25 mouse cellular contexts compared by ENCODE assay signal in genomic region chr15:25355339-25355738, GRCm38 (mm10). TPM values are rescaled to one million over a fixed set of nuclear protein-coding genes. Genes with fewer than 3 reads are reported as not detected.
A peak's percentile ranks its signal among the peaks of the same experiment; 100 is the strongest.
DNase-seq lines count a peak whose midpoint lies in the region; ATAC-seq lines count a peak whose summit lies in the region.
"Had no signal": no experiment of that assay in that cellular context is flagged by ENCODE, and none has a peak within 500 bp of the region (broad histone marks: within the 10 kb centered on the region; RNA-seq: fewer than 3 reads in every experiment).

No protein-coding gene starts in this region.

- H3K4me1 ChIP-seq in liver, embryonic 16.5 days (ENCODE audit: control insufficient read depth, low read depth, low read length) = no peaks in the 10 kb centered on the region
- H3K4me1 ChIP-seq in hindbrain, embryonic 16.5 days (ENCODE audit: control insufficient read depth, insufficient read depth, low read depth, low read length) = peaks cover 6% of the 10 kb centered on the region
- H3K4me1 ChIP-seq: heart, embryonic 13.5 days; stomach, embryonic 15.5 days had no signal

- no peak overlapping the region for H3K4me3 ChIP-seq in liver, embryonic 16.5 days (ENCODE audit: low read depth, low read length)
- H3K4me3 ChIP-seq in hindbrain, embryonic 16.5 days (ENCODE audit: low read length) = no peak overlapping the region
- H3K4me3 ChIP-seq: embryonic facial prominence, embryonic 10.5 days; heart, adult 2 months; heart, embryonic 13.5 days; hindbrain, embryonic 13.5 days; left cerebral cortex, adult 2 months; midbrain, embryonic 12.5 days; stomach, embryonic 15.5 days had no signal

- no peaks in the 10 kb centered on the region for H3K27me3 ChIP-seq in liver, embryonic 16.5 days (ENCODE audit: control insufficient read depth, insufficient read depth, low read depth, low read length)
- H3K27me3 ChIP-seq in hindbrain, embryonic 16.5 days (replicated peaks; ENCODE audit: control insufficient read depth, insufficient read depth, low read length) = no peaks in the 10 kb centered on the region
- H3K27me3 ChIP-seq: heart, embryonic 13.5 days; hindbrain, embryonic 13.5 days; midbrain, embryonic 12.5 days; stomach, embryonic 15.5 days had no signal

- 15% methylated on average over 5 of the region's 5 CpGs for WGBS in liver, embryonic 16.5 days (ENCODE audit: insufficient replicate concordance)
- 83% methylated on average over 5 of the region's 5 CpGs for WGBS in hindbrain, embryonic 16.5 days

- no peak overlapping the region for H3K27ac ChIP-seq in liver, embryonic 16.5 days (ENCODE audit: low read length)
- no peak overlapping the region for H3K27ac ChIP-seq in hindbrain, embryonic 16.5 days (ENCODE audit: low read depth, low read length)
- H3K27ac ChIP-seq: embryonic facial prominence, embryonic 10.5 days; heart, adult 2 months; heart, embryonic 13.5 days; hindbrain, embryonic 13.5 days; kidney, postnatal 0 days; left cerebral cortex, adult 2 months; midbrain, embryonic 12.5 days; stomach, embryonic 15.5 days had no signal

- H3K36me3 ChIP-seq in liver, embryonic 16.5 days (ENCODE audit: control insufficient read depth, insufficient read depth) = no peaks in the 10 kb centered on the region
- no peaks in the 10 kb centered on the region for H3K36me3 ChIP-seq in hindbrain, embryonic 16.5 days (ENCODE audit: control insufficient read depth, insufficient read depth, low read length)
- H3K36me3 ChIP-seq: embryonic facial prominence, embryonic 10.5 days; G1E; heart, embryonic 13.5 days; hindbrain, embryonic 13.5 days; midbrain, embryonic 12.5 days; stomach, embryonic 15.5 days had no signal

- no peak overlapping the region for H3K9ac ChIP-seq in liver, embryonic 16.5 days (ENCODE audit: low read depth, low read length)
- H3K9ac ChIP-seq in hindbrain, embryonic 16.5 days (ENCODE audit: low read depth, low read length) = no peak overlapping the region
- H3K9ac ChIP-seq: heart, embryonic 13.5 days; hindbrain, embryonic 13.5 days; midbrain, embryonic 12.5 days; stomach, embryonic 15.5 days had no signal

- DNase-seq in liver = no peak
- DNase-seq in layer of hippocampus, postnatal 36 days = no peak
- no peak for DNase-seq in spleen, postnatal 36 days (ENCODE audit: low spot score in 2 of 2)
- DNase-seq: adrenal gland, adult 8-10 months; cerebellum, adult 2 months; gastrocnemius, postnatal 25 days; heart, adult 2 months; heart, postnatal 14 days; kidney, adult 18-20 months; lung, adult 2 months; retina, postnatal 1 day had no signal

- H3K4me2 ChIP-seq in liver, embryonic 16.5 days (ENCODE audit: low read depth, low read length) = no peak overlapping the region
- H3K4me2 ChIP-seq in hindbrain, embryonic 16.5 days (ENCODE audit: low read length) = no peak overlapping the region
- H3K4me2 ChIP-seq: heart, embryonic 13.5 days; hindbrain, embryonic 13.5 days; midbrain, embryonic 12.5 days; stomach, embryonic 15.5 days had no signal

- peak; percentile 32; the same call in 1 of the 2 replicates for ATAC-seq in liver, embryonic 16.5 days (ENCODE audit: low read depth)
- ATAC-seq in common myeloid progenitor, adult 5-6 weeks (replicated peaks; ENCODE audit: low read depth, poor library complexity, severe bottlenecking) = peak; percentile 77
- peak; percentile 73 for ATAC-seq in megakaryocyte progenitor cell, adult 5-6 weeks (replicated peaks; ENCODE audit: poor library complexity)
- no peak for ATAC-seq in hindbrain, embryonic 16.5 days
- ATAC-seq: activated CD4-positive, CD25-positive, alpha-beta regulatory T cell, adult 4 months; inflammation-experienced regulatory T-cells, adult 6 months had no signal

- no peaks in the 10 kb centered on the region for H3K9me3 ChIP-seq in liver, embryonic 16.5 days (replicated peaks; ENCODE audit: control insufficient read depth, low read length)
- H3K9me3 ChIP-seq in hindbrain, embryonic 16.5 days (ENCODE audit: control insufficient read depth, low read length) = no peaks in the 10 kb centered on the region
- H3K9me3 ChIP-seq: embryonic facial prominence, embryonic 10.5 days; heart, embryonic 13.5 days; hindbrain, embryonic 13.5 days; midbrain, embryonic 12.5 days; stomach, embryonic 15.5 days had no signal

RNA-seq across cellular contexts. Expression of gene Basp1, which starts 58.2 kb away (rescaled TPM):
- 0.88 and 0.94 TPM in 2 replicates for polyA plus RNA-seq in liver, embryonic 16.5 days (2015; fragmentation: Nextera tagmentation; extraction: Ambion mirVana)
- total RNA-seq in common myeloid progenitor, adult 5-6 weeks (2017) = 18.6 and 22.4 TPM in 2 replicates
- total RNA-seq in megakaryocyte progenitor cell, adult 5-6 weeks (2015) = 3.8 and 5.3 TPM in 2 replicates
- total RNA-seq in megakaryocyte progenitor cell, adult 5-6 weeks (2017) = 3.0 and 4.7 TPM in 2 replicates
- 100 to 1,000 TPM; 596 to 663 TPM for total RNA-seq in layer of hippocampus, postnatal 36 days (2021)
- polyA plus RNA-seq in hindbrain, embryonic 16.5 days (2015; fragmentation: Nextera tagmentation; extraction: Ambion mirVana) = 148 and 150 TPM in 2 replicates
- total RNA-seq: G1E had no signal
- polyA plus RNA-seq: activated CD4-positive, CD25-positive, alpha-beta regulatory T cell, adult 4 months; G1E had no signal

Comparison
In these comparisons a context has a peak if more than half of its experiments do, and no peak if none do; other contexts are left out.
1. RNA of gene Basp1, which starts 58.2 kb away (total RNA-seq): 596 to 663 TPM in layer of hippocampus, postnatal 36 days; 18.6 to 22.4 TPM in common myeloid progenitor, adult 5-6 weeks and 3.0 to 5.3 TPM in megakaryocyte progenitor cell, adult 5-6 weeks; every median in the first group is over 10 times any median in the second.